Mouse (Mus musculus): Measurements from ENCODE around the gene Gm13285. TPM values are rescaled to one million over a fixed set of nuclear protein-coding genes. Genes with fewer than 3 reads are reported as not detected.
"Not testable (repeated sequence)": the region's sequence is repeated elsewhere in the genome, so short reads cannot be mapped to it uniquely, and the experiment has no call there.

Gene Gm13285
- polyA plus RNA-seq, 1 experiment from 2014 or later, result 0.16 TPM

GRCm38 (mm10) chr4:88788402-88788801 lies 11.1 kb upstream of the Gm13285 start, which contains the start of gene Gm13277:
TSS of gene Gm13277 (plus strand) at chr4:88788632.
- H3K27me3 ChIP-seq (ENCODE audit: control insufficient read depth, insufficient read depth, low read length); H3K36me3 ChIP-seq (replicated peaks; ENCODE audit: control insufficient read depth, insufficient read depth); H3K4me2 ChIP-seq (replicated peaks); H3K9ac ChIP-seq; H3K9me3 ChIP-seq (ENCODE audit: control insufficient read depth, low read length); H3K4me1 ChIP-seq (replicated peaks; ENCODE audit: control insufficient read depth, insufficient read depth, low read length); ATAC-seq (ENCODE audit: low FRiP score); H3K27ac ChIP-seq; H3K4me3 ChIP-seq (replicated peaks; ENCODE audit: low read length); DNase-seq (ENCODE audit: low spot score): not testable (repeated sequence)
- 0% methylated on average over 4 of the region's 28 CpGs for WGBS

- H3K27ac ChIP-seq, result not testable (repeated sequence)
Observed at GRCm38 (mm10) chr4:88791250-88791649, 8.2 kb upstream of the Gm13285 start, which contains the start of gene Gm13278. TSS of gene Gm13278 (plus strand) at chr4:88791550.

GRCm38 (mm10) chr4:88793936-88794675 lies 5.4 kb upstream of the Gm13285 start, which contains the start of gene Gm13275:
TSS of gene Gm13275 (plus strand) at chr4:88794487.
- H3K27me3 ChIP-seq (ENCODE audit: control insufficient read depth, insufficient read depth, low read length); H3K27ac ChIP-seq; DNase-seq (ENCODE audit: low spot score); H3K9ac ChIP-seq; H3K4me2 ChIP-seq (replicated peaks); ATAC-seq (ENCODE audit: low FRiP score); H3K36me3 ChIP-seq (replicated peaks; ENCODE audit: control insufficient read depth, insufficient read depth); H3K9me3 ChIP-seq (ENCODE audit: control insufficient read depth, low read length); H3K4me1 ChIP-seq (replicated peaks; ENCODE audit: control insufficient read depth, insufficient read depth, low read length); H3K4me3 ChIP-seq (replicated peaks; ENCODE audit: low read length): not testable (repeated sequence)
- WGBS, result 1% methylated on average over 11 of the region's 52 CpGs

More at GRCm38 (mm10) chr4:88791250-88791649, 8.2 kb upstream of the Gm13285 start, which contains the start of gene Gm13278:
- not testable (repeated sequence) for H3K4me3 ChIP-seq (replicated peaks; ENCODE audit: low read length); ATAC-seq (ENCODE audit: low FRiP score); H3K36me3 ChIP-seq (replicated peaks; ENCODE audit: control insufficient read depth, insufficient read depth); H3K9ac ChIP-seq; H3K27me3 ChIP-seq (ENCODE audit: control insufficient read depth, insufficient read depth, low read length); H3K4me2 ChIP-seq (replicated peaks); DNase-seq (ENCODE audit: low spot score); H3K9me3 ChIP-seq (ENCODE audit: control insufficient read depth, low read length); H3K4me1 ChIP-seq (replicated peaks; ENCODE audit: control insufficient read depth, insufficient read depth, low read length)
- no CpG with 5 or more reads among the region's 28 CpGs for WGBS

GRCm38 (mm10) chr4:88797097-88797496 lies 2.4 kb upstream of the Gm13285 start, which contains the start of gene Gm13279:
TSS of gene Gm13279 (plus strand) at chr4:88797397.
- H3K4me2 ChIP-seq (replicated peaks); H3K27me3 ChIP-seq (ENCODE audit: control insufficient read depth, insufficient read depth, low read length); ATAC-seq (ENCODE audit: low FRiP score); DNase-seq (ENCODE audit: low spot score); H3K9ac ChIP-seq; H3K4me1 ChIP-seq (replicated peaks; ENCODE audit: control insufficient read depth, insufficient read depth, low read length); H3K36me3 ChIP-seq (replicated peaks; ENCODE audit: control insufficient read depth, insufficient read depth); H3K4me3 ChIP-seq (replicated peaks; ENCODE audit: low read length); H3K27ac ChIP-seq; H3K9me3 ChIP-seq (ENCODE audit: control insufficient read depth, low read length): not testable (repeated sequence)
- WGBS, result no CpG with 5 or more reads among the region's 28 CpGs

GRCm38 (mm10) chr4:88802954-88803353 lies 3.5 kb downstream of the Gm13285 start, which contains the start of gene Gm13287:
TSS of gene Gm13287 (plus strand) at chr4:88803254.
- DNase-seq (ENCODE audit: low spot score), result not testable (repeated sequence)

GRCm38 (mm10) chr4:88805231-88805630 lies 5.8 kb downstream of the Gm13285 start, which contains the start of gene Gm13288:
TSS of gene Gm13288 (plus strand) at chr4:88805531.
- H3K9ac ChIP-seq; H3K4me1 ChIP-seq (replicated peaks; ENCODE audit: control insufficient read depth, insufficient read depth, low read length); ATAC-seq (ENCODE audit: low FRiP score); DNase-seq (ENCODE audit: low spot score); H3K9me3 ChIP-seq (ENCODE audit: control insufficient read depth, low read length); H3K4me3 ChIP-seq (replicated peaks; ENCODE audit: low read length); H3K36me3 ChIP-seq (replicated peaks; ENCODE audit: control insufficient read depth, insufficient read depth); H3K27me3 ChIP-seq (ENCODE audit: control insufficient read depth, insufficient read depth, low read length); H3K27ac ChIP-seq: not testable (repeated sequence)
- no CpG with 5 or more reads among the region's 8 CpGs for WGBS
- H3K4me2 ChIP-seq (replicated peaks), result peak within 1 kb of the TSS; percentile 45

More at GRCm38 (mm10) chr4:88802954-88803353, 3.5 kb downstream of the Gm13285 start, which contains the start of gene Gm13287:
- H3K4me2 ChIP-seq (replicated peaks); H3K36me3 ChIP-seq (replicated peaks; ENCODE audit: control insufficient read depth, insufficient read depth); H3K9me3 ChIP-seq (ENCODE audit: control insufficient read depth, low read length); ATAC-seq (ENCODE audit: low FRiP score); H3K4me3 ChIP-seq (replicated peaks; ENCODE audit: low read length); H3K4me1 ChIP-seq (replicated peaks; ENCODE audit: control insufficient read depth, insufficient read depth, low read length); H3K9ac ChIP-seq; H3K27me3 ChIP-seq (ENCODE audit: control insufficient read depth, insufficient read depth, low read length); H3K27ac ChIP-seq: not testable (repeated sequence)
- no CpG with 5 or more reads among the region's 29 CpGs for WGBS

- WGBS, result no CpG with 5 or more reads among the region's 34 CpGs
- H3K9ac ChIP-seq; ATAC-seq (ENCODE audit: low FRiP score); H3K9me3 ChIP-seq (ENCODE audit: control insufficient read depth, low read length); DNase-seq (ENCODE audit: low spot score); H3K4me3 ChIP-seq (replicated peaks; ENCODE audit: low read length); H3K27ac ChIP-seq; H3K36me3 ChIP-seq (replicated peaks; ENCODE audit: control insufficient read depth, insufficient read depth); H3K27me3 ChIP-seq (ENCODE audit: control insufficient read depth, insufficient read depth, low read length); H3K4me1 ChIP-seq (replicated peaks; ENCODE audit: control insufficient read depth, insufficient read depth, low read length): not testable (repeated sequence)
- H3K4me2 ChIP-seq (replicated peaks), result peak overlapping the region; percentile 45
Observed at GRCm38 (mm10) chr4:88805761-88806160, 6.3 kb downstream of the Gm13285 start.

GRCm38 (mm10) chr4:88815928-88816327 lies 16.5 kb downstream of the Gm13285 start, which contains the start of gene Ifna7:
TSS of gene Ifna7 (plus strand) at chr4:88816228.
- H3K4me2 ChIP-seq (replicated peaks), result no peak within 1 kb of the TSS
- no peak within 1 kb of the TSS for H3K9ac ChIP-seq
- H3K4me3 ChIP-seq (replicated peaks; ENCODE audit: low read length), result no peak within 1 kb of the TSS
- no peak within 1 kb of the TSS for H3K27ac ChIP-seq
- H3K36me3 ChIP-seq (replicated peaks; ENCODE audit: control insufficient read depth, insufficient read depth), result no peaks in the 10 kb centered on the region
- DNase-seq (ENCODE audit: low spot score) (no peak), ATAC-seq (ENCODE audit: low FRiP score) (no peak)
- no peaks in the 10 kb centered on the region for H3K27me3 ChIP-seq (ENCODE audit: control insufficient read depth, insufficient read depth, low read length)
- H3K4me1 ChIP-seq (replicated peaks; ENCODE audit: control insufficient read depth, insufficient read depth, low read length), result no peaks in the 10 kb centered on the region
- WGBS, result 71% methylated on average over 3 of the region's 3 CpGs
- H3K9me3 ChIP-seq (ENCODE audit: control insufficient read depth, low read length), result no peaks in the 10 kb centered on the region

- H3K4me2 ChIP-seq (replicated peaks), result no peak within 1 kb of the TSS
- DNase-seq (ENCODE audit: low spot score) (no peak), ATAC-seq (ENCODE audit: low FRiP score) (no peak)
- H3K27ac ChIP-seq, result no peak within 1 kb of the TSS
- H3K9me3 ChIP-seq (ENCODE audit: control insufficient read depth, low read length), result no peaks in the 10 kb centered on the region
- H3K27me3 ChIP-seq (ENCODE audit: control insufficient read depth, insufficient read depth, low read length), result no peaks in the 10 kb centered on the region
- WGBS, result 88% methylated on average over 1 of the region's 1 CpGs
- no peak within 1 kb of the TSS for H3K4me3 ChIP-seq (replicated peaks; ENCODE audit: low read length)
- H3K4me1 ChIP-seq (replicated peaks; ENCODE audit: control insufficient read depth, insufficient read depth, low read length), result no peaks in the 10 kb centered on the region
- no peak within 1 kb of the TSS for H3K9ac ChIP-seq
- H3K36me3 ChIP-seq (replicated peaks; ENCODE audit: control insufficient read depth, insufficient read depth), result no peaks in the 10 kb centered on the region
Observed at GRCm38 (mm10) chr4:88819659-88820058, 20.2 kb downstream of the Gm13285 start, which contains the start of gene Ifna11. TSS of gene Ifna11 (plus strand) at chr4:88819959.
